Mouse (Mus musculus) thymus, adult 2 months (tissue): Measurements from ENCODE around the gene Nrm. TPM values are rescaled to one million over a fixed set of nuclear protein-coding genes. Genes with fewer than 3 reads are reported as not detected.

ENCODE experiments used
- DNase-seq: peaks from one replicate; pipeline ENCODE4 v3.0.0; 2021
- H3K27ac ChIP-seq: fragments of 200-500 bp; 2 replicates; pipeline ENCODE4 v1.5.1; 2012; ENCODE audit warnings: low read length, control low read depth; ENCODE audit not compliant: control insufficient read depth, insufficient read depth
- H3K27me3 ChIP-seq: fragments of 200-500 bp; 2 replicates; pipeline ENCODE4 v1.6.1; 2012; ENCODE audit warnings: mild to moderate bottlenecking, low read length, moderate library complexity, mixed read lengths; ENCODE audit not compliant: control insufficient read depth, insufficient read depth
- H3K36me3 ChIP-seq: fragments of 200-500 bp; 2 replicates; pipeline ENCODE4 v1.6.1; 2012; ENCODE audit warnings: mild to moderate bottlenecking, low read length, moderate library complexity; ENCODE audit not compliant: control insufficient read depth, insufficient read depth
- H3K4me1 ChIP-seq: fragments of 200-500 bp; replicated peaks from 2 replicates; pipeline ENCODE4 v1.6.1; 2012; ENCODE audit warnings: low read length; ENCODE audit not compliant: control insufficient read depth, insufficient read depth
- H3K4me3 ChIP-seq: fragments of 200-500 bp; 2 replicates; pipeline ENCODE4 v1.5.1; 2012; ENCODE audit warnings: mild to moderate bottlenecking, low read length, control low read depth, moderate library complexity; ENCODE audit not compliant: control insufficient read depth, insufficient read depth
- CTCF ChIP-seq: fragments of 200-500 bp; IDR thresholded peaks from 2 replicates; pipeline ENCODE4 v1.5.1; 2012; ENCODE audit warnings: mild to moderate bottlenecking, control low read depth, low read length, moderate library complexity, borderline replicate concordance; ENCODE audit not compliant: control insufficient read depth, poor library complexity, insufficient read depth; ENCODE audit errors: extremely low read depth
- POLR2A ChIP-seq: fragments of 200-500 bp; IDR thresholded peaks from 2 replicates; pipeline ENCODE4 v1.6.1; 2012; ENCODE audit warnings: mild to moderate bottlenecking, low read length, control low read depth, moderate library complexity; ENCODE audit not compliant: control insufficient read depth, poor library complexity, insufficient read depth; ENCODE audit errors: extremely low read depth
- WGBS: fragments of 180-500 bp; shearing (Covaris S2); methylation state at CpG from one replicate; pipeline ENCODE4 v1.1.7; 2018; 5-methylcytosine and 5-hydroxymethylcytosine counted together
- polyA plus RNA-seq: library from polyadenylated mRNA; depleted of rRNA; stranded (reverse); fragments of >200 nt; gene quantifications from 2 replicates; pipeline ENCODE4 v1.2.3, GENCODE M21; 2012

Nrm gene
- polyA plus RNA-seq, 1 experiment: 82.8 TPM

- Histone ChIP-seq H3K4me3 (no peak overlapping the region), H3K36me3 (peaks cover 18% of the 10 kb centered on the region), H3K27me3 (no peaks in the 10 kb centered on the region), H3K4me1 (peaks cover 8% of the 10 kb centered on the region), H3K27ac (no peak overlapping the region)
- WGBS: 98% methylated on average over 3 of the region's 3 CpGs
- DNase-seq: peak; percentile 28
- no peak for TF ChIP-seq POLR2A
- TF ChIP-seq CTCF: no peak
These were observed 17.6 kb upstream of the Nrm start for GRCm38 (mm10) chr17:35843514-35843913.

GRCm38 (mm10) chr17:35848112-35848511, 13.0 kb upstream of the Nrm start:
- DNase-seq: no peak
- Histone ChIP-seq H3K4me1 (no peaks in the 10 kb centered on the region; the same call in 1 of the 2 replicates), H3K27me3 (no peaks in the 10 kb centered on the region), H3K27ac (no peak overlapping the region), H3K4me3 (no peak overlapping the region), H3K36me3 (peaks cover 35% of the 10 kb centered on the region)
- TF ChIP-seq POLR2A (no peak), CTCF (no peak)
- WGBS: 27% methylated on average over 1 of the region's 1 CpGs

GRCm38 (mm10) chr17:35850974-35851373, 10.1 kb upstream of the Nrm start:
- no peak for DNase-seq
- H3K27ac ChIP-seq: no peak overlapping the region
- 78% methylated on average over 3 of the region's 3 CpGs for WGBS
- TF ChIP-seq CTCF: no peak
- no peak for TF ChIP-seq POLR2A
- no peaks in the 10 kb centered on the region for H3K27me3 ChIP-seq
- H3K36me3 ChIP-seq: peaks cover 37% of the 10 kb centered on the region
- H3K4me1 ChIP-seq: no peaks in the 10 kb centered on the region; the same call in 1 of the 2 replicates
- no peak overlapping the region for H3K4me3 ChIP-seq

GRCm38 (mm10) chr17:35859371-35859770, 1.7 kb upstream of the Nrm start:
- WGBS: 94% methylated on average over 1 of the region's 1 CpGs

GRCm38 (mm10) chr17:35859835-35860234, 1.3 kb upstream of the Nrm start:
- Histone ChIP-seq H3K4me1 (peaks cover 5% of the 10 kb centered on the region; the same call in 1 of the 2 replicates), H3K36me3 (peaks cover 7% of the 10 kb centered on the region; the same call in 1 of the 2 replicates), H3K27ac (no peak overlapping the region), H3K27me3 (no peaks in the 10 kb centered on the region), H3K4me3 (no peak overlapping the region)
- TF ChIP-seq POLR2A: no peak
- no peak for TF ChIP-seq CTCF
- 78% methylated on average over 2 of the region's 2 CpGs for WGBS
- DNase-seq: no peak

More at GRCm38 (mm10) chr17:35859371-35859770, 1.7 kb upstream of the Nrm start:
- Histone ChIP-seq H3K27me3 (no peaks in the 10 kb centered on the region), H3K4me3 (no peak overlapping the region), H3K4me1 (0 out of 2 replicates have a peak, but pooled peaks cover 3% of the 10 kb centered on the region), H3K36me3 (peaks cover 7% of the 10 kb centered on the region; the same call in 1 of the 2 replicates), H3K27ac (no peak overlapping the region)
- TF ChIP-seq POLR2A: no peak
- TF ChIP-seq CTCF: no peak
- no peak for DNase-seq

GRCm38 (mm10) chr17:35860831-35861197, 304 bp upstream of the Nrm start:
- WGBS: 17% methylated on average over 12 of the region's 12 CpGs
- H3K4me3 ChIP-seq: peak overlapping the region; percentile 82
- DNase-seq: no peak
- no peaks in the 10 kb centered on the region for H3K27me3 ChIP-seq
- no peak overlapping the region for H3K27ac ChIP-seq
- H3K4me1 ChIP-seq: peaks cover 15% of the 10 kb centered on the region
- peaks cover 7% of the 10 kb centered on the region; the same call in 1 of the 2 replicates for H3K36me3 ChIP-seq
- TF ChIP-seq POLR2A (no peak), CTCF (no peak)
